Mouse (Mus musculus): ENCODE measurements around the gene Fam228b.
A peak's percentile ranks its signal among the peaks of the same experiment; 100 is the strongest.

- TF ChIP-seq GATA1 (IDR thresholded peaks at IDR 0.05; ENCODE audit: borderline replicate concordance, low read length), result no peak
- TF ChIP-seq FLI1 (IDR thresholded peaks at IDR 0.05; ENCODE audit: low read length), result peak; percentile 94
Observed at GRCm38 (mm10) chr12:4817361-4818101, 48.5 kb upstream of the Fam228b start, which contains the start of gene Sf3b6.
